Mouse (Mus musculus): Measurements from ENCODE around the gene Olfr71. TPM values are rescaled to one million over a fixed set of nuclear protein-coding genes. Genes with fewer than 3 reads are reported as not detected.

Gene Olfr71
- polyA plus RNA-seq, 1 experiment from 2014 or later: not detected

GRCm38 (mm10) chr4:43655656-43656338, 54.3 kb downstream of the Olfr71 start:
- peaks cover 12% of the 10 kb centered on the region for H3K4me1 ChIP-seq (ENCODE audit: control insufficient read depth, insufficient read depth, low read length)
- peak overlapping the region; percentile 65 for H3K4me2 ChIP-seq
- H3K27ac ChIP-seq (ENCODE audit: low read depth, low read length): peak overlapping the region; percentile 85
- no peaks in the 10 kb centered on the region for H3K36me3 ChIP-seq (ENCODE audit: control insufficient read depth, insufficient read depth, low read length)
- ATAC-seq (ENCODE audit: low FRiP score) (peak; percentile 60), DNase-seq (ENCODE audit: low spot score, missing footprints) (no peak)
- peak overlapping the region; percentile 85 for H3K9ac ChIP-seq (ENCODE audit: low read length)
- H3K4me3 ChIP-seq (ENCODE audit: low read depth, low read length): peak overlapping the region; percentile 84
- 5% methylated on average over 34 of the region's 34 CpGs for WGBS
- H3K27me3 ChIP-seq (ENCODE audit: control insufficient read depth, insufficient read depth, low read length): 0 out of 2 replicates have a peak, but pooled peaks cover 2% of the 10 kb centered on the region
- H3K9me3 ChIP-seq (ENCODE audit: control insufficient read depth, low read length): no peaks in the 10 kb centered on the region

Other genes with a start within 250 kb of the Olfr71 start
- not detected in 2 replicates for gene Sit1, start 226.5 kb downstream of the Olfr71 start, polyA plus RNA-seq (2014; fragmentation: Nextera tagmentation; extraction: Ambion mirVana)
- gene Ccdc107, start 217.4 kb downstream of the Olfr71 start, polyA plus RNA-seq (2014; fragmentation: Nextera tagmentation; extraction: Ambion mirVana): 45.8 and 48.8 TPM in 2 replicates
- gene Arhgef39, start 210.6 kb downstream of the Olfr71 start, polyA plus RNA-seq (2014; fragmentation: Nextera tagmentation; extraction: Ambion mirVana): 32.4 and 40.2 TPM in 2 replicates
- 0.07 TPM in 1 of 2 replicates, not detected in the other for gene Car9, start 203.3 kb downstream of the Olfr71 start, polyA plus RNA-seq (2014; fragmentation: Nextera tagmentation; extraction: Ambion mirVana)
- gene Tpm2, start 186.5 kb downstream of the Olfr71 start, polyA plus RNA-seq (2014; fragmentation: Nextera tagmentation; extraction: Ambion mirVana): 44.0 and 51.8 TPM in 2 replicates
- 46.4 and 54.5 TPM in 2 replicates for gene Creb3, start 147.9 kb downstream of the Olfr71 start, polyA plus RNA-seq (2014; fragmentation: Nextera tagmentation; extraction: Ambion mirVana)
- 38.4 and 40.4 TPM in 2 replicates for gene Tln1, start 147.6 kb downstream of the Olfr71 start, polyA plus RNA-seq (2014; fragmentation: Nextera tagmentation; extraction: Ambion mirVana)
- 22.0 and 25.2 TPM in 2 replicates for gene Rgp1, start 131.5 kb downstream of the Olfr71 start, polyA plus RNA-seq (2014; fragmentation: Nextera tagmentation; extraction: Ambion mirVana)
- 24.5 and 26.1 TPM in 2 replicates for gene Gba2, start 131.4 kb downstream of the Olfr71 start, polyA plus RNA-seq (2014; fragmentation: Nextera tagmentation; extraction: Ambion mirVana)
- 0.63 TPM in 1 of 2 replicates, not detected in the other for gene Msmp, start 125.8 kb downstream of the Olfr71 start, polyA plus RNA-seq (2014; fragmentation: Nextera tagmentation; extraction: Ambion mirVana)
- gene Npr2, start 78.3 kb downstream of the Olfr71 start, polyA plus RNA-seq (2014; fragmentation: Nextera tagmentation; extraction: Ambion mirVana): 14.0 and 15.5 TPM in 2 replicates
- gene Spag8, start 56.7 kb downstream of the Olfr71 start, polyA plus RNA-seq (2014; fragmentation: Nextera tagmentation; extraction: Ambion mirVana): 2.9 and 3.4 TPM in 2 replicates
- 70.0 and 72.9 TPM in 2 replicates for gene Hint2, start 53.8 kb downstream of the Olfr71 start, polyA plus RNA-seq (2014; fragmentation: Nextera tagmentation; extraction: Ambion mirVana)
- gene Tmem8b, start 41.3 kb downstream of the Olfr71 start, polyA plus RNA-seq (2014; fragmentation: Nextera tagmentation; extraction: Ambion mirVana): 4.4 and 4.5 TPM in 2 replicates
- 2.4 and 2.5 TPM in 2 replicates for gene Fam221b, start 41.1 kb downstream of the Olfr71 start, polyA plus RNA-seq (2014; fragmentation: Nextera tagmentation; extraction: Ambion mirVana)
- gene Olfr70, start 9.4 kb downstream of the Olfr71 start, polyA plus RNA-seq (2014; fragmentation: Nextera tagmentation; extraction: Ambion mirVana): not detected in 2 replicates
- gene Hrct1, start 16.9 kb upstream of the Olfr71 start, polyA plus RNA-seq (2014; fragmentation: Nextera tagmentation; extraction: Ambion mirVana): 0.11 and 0.25 TPM in 2 replicates
- 0.04 TPM in 1 of 2 replicates, not detected in the other for gene Spaar, start 19.8 kb upstream of the Olfr71 start, polyA plus RNA-seq (2014; fragmentation: Nextera tagmentation; extraction: Ambion mirVana)
- gene Olfr159, start 60.8 kb upstream of the Olfr71 start, polyA plus RNA-seq (2014; fragmentation: Nextera tagmentation; extraction: Ambion mirVana): not detected in 2 replicates
- not detected in 2 replicates for gene Olfr156, start 113.6 kb upstream of the Olfr71 start, polyA plus RNA-seq (2014; fragmentation: Nextera tagmentation; extraction: Ambion mirVana)
- not detected in 2 replicates for gene Olfr157, start 129.9 kb upstream of the Olfr71 start, polyA plus RNA-seq (2014; fragmentation: Nextera tagmentation; extraction: Ambion mirVana)
- not detected in 2 replicates for gene Olfr155, start 141.3 kb upstream of the Olfr71 start, polyA plus RNA-seq (2014; fragmentation: Nextera tagmentation; extraction: Ambion mirVana)
- 11.9 and 13.6 TPM in 2 replicates for gene Reck, start 165.3 kb upstream of the Olfr71 start, polyA plus RNA-seq (2014; fragmentation: Nextera tagmentation; extraction: Ambion mirVana)
- 82.7 and 89.5 TPM in 2 replicates for gene Glipr2, start 247.1 kb upstream of the Olfr71 start, polyA plus RNA-seq (2014; fragmentation: Nextera tagmentation; extraction: Ambion mirVana)

All from midbrain, embryonic 11.5 days (tissue).